Mouse (Mus musculus): Measurements from ENCODE around the gene Aes.

DNA sequence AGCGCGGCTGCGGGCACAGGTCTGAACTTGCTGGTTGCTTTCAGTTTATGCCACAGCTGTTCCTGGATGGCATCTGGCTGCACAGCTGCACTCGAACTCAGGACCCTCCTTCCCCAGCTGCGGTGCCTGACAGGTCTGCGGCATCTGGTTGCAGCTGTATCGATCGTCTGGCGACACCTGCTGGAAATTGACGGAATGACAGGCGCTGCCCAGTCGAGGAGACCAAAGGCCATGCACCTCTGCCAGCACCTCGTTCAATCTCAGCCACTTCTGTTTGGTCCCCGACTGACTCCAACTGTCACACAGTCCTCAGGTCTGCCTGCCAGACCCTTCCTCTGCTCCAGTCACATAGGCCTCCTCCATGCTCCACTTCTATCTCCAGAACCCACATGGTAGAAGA, 32.5 kb upstream of the Aes start:
- TF ChIP-seq POLR2A (IDR thresholded peaks at IDR 0.05; ENCODE audit: insufficient read length, low read depth) (no peak), POLR2AphosphoS2 (IDR thresholded peaks at IDR 0.05; ENCODE audit: insufficient read length, low read depth) (no peak)
